Mouse (Mus musculus) CH12.LX (cell line): ENCODE data around the gene Frmd4a. TPM values are rescaled to one million over a fixed set of nuclear protein-coding genes. Genes with fewer than 3 reads are reported as not detected.

Source experiments
- DNase-seq: peaks from one replicate; pipeline ENCODE4 v3.0.0-alpha.2; 2013; ENCODE audit errors: extremely low read depth
- H3K27ac ChIP-seq: 2 replicates; pipeline ENCODE4 v1.5.1; 2012; ENCODE audit warnings: low read depth, mild to moderate bottlenecking, control low read depth, moderate library complexity; ENCODE audit not compliant: insufficient read depth
- H3K27me3 ChIP-seq: replicated peaks from 2 replicates; pipeline ENCODE3; 2012; ENCODE audit warnings: inconsistent platforms
- H3K36me3 ChIP-seq, 2 experiments: replicated peaks in 1 of 2; 2 replicates each; pipeline versions ENCODE3 to v1.6.1; 2012; ENCODE audit warnings: inconsistent platforms in 1 of 2, low read length in 1 of 2, mild to moderate bottlenecking in 1 of 2, mixed read lengths in 1 of 2, moderate library complexity in 1 of 2; ENCODE audit not compliant: control insufficient read depth in 1 of 2, insufficient read depth in 1 of 2
- H3K4me1 ChIP-seq, 2 experiments: 2 replicates each; pipeline ENCODE4 v1.6.1; 2012; ENCODE audit warnings: inconsistent platforms in 1 of 2, moderate library complexity in 1 of 2; ENCODE audit not compliant: insufficient read depth in 2 of 2, control insufficient read depth in 1 of 2
- H3K4me2 ChIP-seq: 2 replicates; pipeline ENCODE4 v1.6.1; 2012; ENCODE audit warnings: low read depth, mild to moderate bottlenecking, control low read depth; ENCODE audit not compliant: poor library complexity, insufficient read depth, severe bottlenecking
- H3K4me3 ChIP-seq, 3 experiments: fragments of 150-350 bp in 1 of 3; sonication (generic) in 1 of 3; replicated peaks in 1 of 3; 2 replicates each; pipeline versions ENCODE3 to v1.5.1; 2011 to 2012; ENCODE audit warnings: low read depth in 2 of 3, low read length in 2 of 3, mild to moderate bottlenecking in 2 of 3, moderate library complexity in 2 of 3, control low read depth in 1 of 3, improper control_type of control experiment in 1 of 3, inconsistent platforms in 1 of 3, mixed read lengths in 1 of 3; ENCODE audit not compliant: poor library complexity in 1 of 3
- H3K79me2 ChIP-seq: replicated peaks from 2 replicates; pipeline ENCODE4 v1.6.1; 2012; ENCODE audit warnings: mild to moderate bottlenecking, moderate library complexity; ENCODE audit not compliant: control insufficient read depth, poor library complexity, insufficient read depth, severe bottlenecking; ENCODE audit errors: extremely low read depth
- H3K9ac ChIP-seq: 2 replicates; pipeline ENCODE4 v1.6.1; 2012; ENCODE audit warnings: low read depth, mild to moderate bottlenecking, control low read depth, moderate library complexity; ENCODE audit not compliant: insufficient read depth
- H3K9me3 ChIP-seq: replicated peaks from 2 replicates; pipeline ENCODE3; 2012; ENCODE audit warnings: low read length, inconsistent platforms, mixed read lengths
- BHLHE40 ChIP-seq: IDR thresholded peaks from 2 replicates; pipeline ENCODE4 v1.6.1; 2011; ENCODE audit warnings: mild to moderate bottlenecking, low read depth, low read length, improper control_type of control experiment
- CHD1 ChIP-seq: IDR thresholded peaks from 2 replicates; pipeline ENCODE4 v1.6.1; 2012; ENCODE audit warnings: low read depth, low read length, improper control_type of control experiment, inconsistent platforms
- ELF1 ChIP-seq: IDR thresholded peaks from 2 replicates; pipeline ENCODE4 v1.6.1; 2014; ENCODE audit warnings: low read depth, mild to moderate bottlenecking, inconsistent platforms, low read length, improper control_type of control experiment
- JUN ChIP-seq: IDR thresholded peaks from 2 replicates; pipeline ENCODE4 v1.6.1; 2011; ENCODE audit warnings: low read depth, mild to moderate bottlenecking, low read length, improper control_type of control experiment, moderate library complexity; ENCODE audit not compliant: insufficient read depth
- MAFK ChIP-seq: IDR thresholded peaks from 2 replicates; pipeline ENCODE4 v1.6.1; 2011; ENCODE audit warnings: low read length, improper control_type of control experiment; ENCODE audit not compliant: insufficient replicate concordance
- MAZ ChIP-seq: IDR thresholded peaks from 2 replicates; pipeline ENCODE4 v1.6.1; 2012; ENCODE audit warnings: low read depth, mild to moderate bottlenecking, inconsistent platforms, low read length, improper control_type of control experiment, moderate library complexity
- MEF2A ChIP-seq: IDR thresholded peaks from 2 replicates; pipeline ENCODE4 v1.6.1; 2014; ENCODE audit warnings: low read depth, mild to moderate bottlenecking, inconsistent platforms, low read length, improper control_type of control experiment, borderline replicate concordance
- PAX5 ChIP-seq: IDR thresholded peaks from 2 replicates; pipeline ENCODE4 v1.6.1; 2012; ENCODE audit warnings: low read length, inconsistent platforms, mixed read lengths
- TCF12 ChIP-seq: IDR thresholded peaks from 2 replicates; pipeline ENCODE4 v1.6.1; 2014; ENCODE audit warnings: low read depth, mild to moderate bottlenecking, inconsistent platforms, low read length, improper control_type of control experiment
- ZKSCAN1 ChIP-seq: IDR thresholded peaks from 2 replicates; pipeline ENCODE4 v1.6.1; 2012; ENCODE audit warnings: low read depth, inconsistent platforms, low read length, improper control_type of control experiment, borderline replicate concordance
- ZMIZ1 ChIP-seq: IDR thresholded peaks from 2 replicates; pipeline ENCODE4 v1.6.1; 2012; ENCODE audit warnings: low read depth, mild to moderate bottlenecking, inconsistent platforms, low read length, improper control_type of control experiment
- dilution Hi-C: fragments of 300-500 bp; cut with MboI; formaldehyde crosslinking; loops from 2 replicates; pipeline ENCODE4 v1.14.3; 2020; ENCODE audit warnings: low sequenced_read_pairs; ENCODE audit not compliant: extremely low pct_unique_long_range_greater_than_20kb, extremely low pct_ligation_motif_present
- in situ Hi-C: fragments of 300-500 bp; cut with MboI; formaldehyde crosslinking; loops from 3 replicates; pipeline ENCODE4 v1.14.3; 2019; ENCODE audit warnings: low sequenced_read_pairs, low pct_ligation_motif_present, low pct_unique_long_range_greater_than_20kb, mixed read lengths
- polyA plus RNA-seq: library from polyadenylated mRNA; unstranded; fragments of >175 nt; gene quantifications from 2 replicates; pipeline ENCODE4 v1.2.1, GENCODE M21; 2012; ENCODE audit warnings: low read depth; ENCODE audit not compliant: insufficient read length
- total RNA-seq, 2 experiments: library from RNA; depleted of rRNA; stranded (reverse); fragments of 300-350 nt in 1 of 2; fragments of >200 nt in 1 of 2; gene quantifications; 2 replicates each; pipeline ENCODE4 v1.2.3; 2012 to 2014

Frmd4a gene
- total and polyA plus RNA-seq, 3 experiments: 0.13 to 2.0 (median 0.32) TPM

DNA sequence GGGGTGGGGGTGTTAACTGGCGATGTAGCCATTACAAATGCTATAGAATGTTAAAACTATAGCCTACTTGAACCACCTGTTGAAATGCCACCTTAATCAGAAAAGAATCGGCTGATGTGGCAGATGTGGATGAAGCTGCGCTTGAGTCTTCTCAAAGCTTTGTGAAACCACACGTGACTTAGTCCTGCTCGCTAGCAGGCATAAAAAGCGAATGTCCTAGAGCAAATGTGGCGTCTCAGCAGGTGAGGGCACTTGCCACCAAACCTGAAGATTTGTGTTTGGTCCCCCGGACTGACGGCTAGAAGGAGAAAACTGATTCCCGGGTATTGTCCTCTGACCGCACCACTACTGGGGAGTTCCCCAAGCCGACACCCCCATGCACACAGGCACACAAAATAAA is 282.1 kb downstream of the Frmd4a start:
- Histone ChIP-seq H3K4me1 (peaks cover 3 to 17% of the 10 kb centered on the region in 2 experiments; a peak in 2 of 4 replicates), H3K4me3 (no peak overlapping the region), H3K4me2 (no peak overlapping the region), H3K27ac (no peak overlapping the region), H3K79me2 (no peaks in the 10 kb centered on the region), H3K9me3 (no peaks in the 10 kb centered on the region), H3K27me3 (no peaks in the 10 kb centered on the region), H3K9ac (no peak overlapping the region), H3K36me3 (no peaks in the 10 kb centered on the region)
- dilution Hi-C loops: no loop called here
- no peak for TF ChIP-seq MAFK
- 0 out of 2 replicates have a peak, but pooled peaks have one; percentile 4 for TF ChIP-seq BHLHE40
- no peak for DNase-seq
- in situ Hi-C loops: no loop called here

- H3K4me3 ChIP-seq: no peak overlapping the region
- H3K27ac ChIP-seq: no peak overlapping the region
- no peak for DNase-seq
- in situ Hi-C loops (no loop called here), dilution Hi-C loops (no loop called here)
- H3K4me1 ChIP-seq: peaks cover 3 to 17% of the 10 kb centered on the region in 2 experiments; a peak in 2 of 4 replicates
- TF ChIP-seq ZKSCAN1 (no peak), CHD1 (no peak), TCF12 (no peak)
- TF ChIP-seq, all 38 proteins: peak for 0
- Histone ChIP-seq H3K9me3 (no peaks in the 10 kb centered on the region), H3K4me2 (peak overlapping the region; percentile 29; the same call in 1 of the 2 replicates), H3K36me3 (no peaks in the 10 kb centered on the region), H3K9ac (no peak overlapping the region), H3K79me2 (no peaks in the 10 kb centered on the region), H3K27me3 (no peaks in the 10 kb centered on the region)
Measured at GRCm38 (mm10) chr2:4300383-4300811, 282.9 kb downstream of the Frmd4a start.

- H3K79me2 ChIP-seq: no peaks in the 10 kb centered on the region
- TF ChIP-seq ELF1 (no peak), PAX5 (no peak)
- no peak overlapping the region for H3K27ac ChIP-seq
- H3K9me3 ChIP-seq: no peaks in the 10 kb centered on the region
- dilution Hi-C loops (no loop called here), in situ Hi-C loops (no loop called here)
- H3K4me3 ChIP-seq: no peak overlapping the region
- H3K4me2 ChIP-seq: peak overlapping the region; percentile 29
- H3K9ac ChIP-seq: no peak overlapping the region
- H3K4me1 ChIP-seq: peaks cover 3 to 14% of the 10 kb centered on the region in 2 experiments; a peak in 2 of 4 replicates
- no peaks in the 10 kb centered on the region for H3K36me3 ChIP-seq
- no peaks in the 10 kb centered on the region for H3K27me3 ChIP-seq
- DNase-seq: no peak
Measured at GRCm38 (mm10) chr2:4300816-4301215, 283.3 kb downstream of the Frmd4a start.

GRCm38 (mm10) chr2:4301256-4301655 is 283.7 kb downstream of the Frmd4a start:
- Histone ChIP-seq H3K4me1 (peaks cover 3 to 12% of the 10 kb centered on the region in 2 experiments; a peak in 2 of 4 replicates), H3K4me3 (no peak overlapping the region), H3K4me2 (peak overlapping the region; percentile 29; the same call in 1 of the 2 replicates), H3K27me3 (no peaks in the 10 kb centered on the region), H3K79me2 (no peaks in the 10 kb centered on the region), H3K9ac (no peak overlapping the region), H3K27ac (no peak overlapping the region), H3K36me3 (no peaks in the 10 kb centered on the region), H3K9me3 (no peaks in the 10 kb centered on the region)
- TF ChIP-seq JUN (no peak), ZMIZ1 (no peak), MAZ (no peak), MEF2A (no peak), ELF1 (no peak)
- dilution Hi-C loops: no loop called here
- DNase-seq: no peak
- in situ Hi-C loops: no loop called here
